Mouse (Mus musculus) stomach, embryonic 16.5 days (tissue): ENCODE measurements around the gene Rbm43. TPM values are rescaled to one million over a fixed set of nuclear protein-coding genes. Genes with fewer than 3 reads are reported as not detected.

Experiments
- ATAC-seq: fragments of 200-750 bp; cut with Nextera tagmentation; 2 replicates; pipeline ENCODE4 v1.8.0; 2017; ENCODE audit warnings: moderate number of reproducible peaks, moderate TSS enrichment; ENCODE audit not compliant: insufficient read depth, low FRiP score
- H3K27ac ChIP-seq: fragments of 300-500 bp; sonication (generic); 2 replicates; pipeline ENCODE4 v1.5.1; 2014; ENCODE audit warnings: low read length
- H3K27me3 ChIP-seq: fragments of 300-500 bp; sonication (generic); 2 replicates; pipeline ENCODE4 v1.6.1; 2014; ENCODE audit warnings: low read length, control low read depth, mixed read lengths; ENCODE audit not compliant: control insufficient read depth, insufficient read depth
- H3K36me3 ChIP-seq: fragments of 300-500 bp; sonication (generic); 2 replicates; pipeline ENCODE4 v1.6.1; 2014; ENCODE audit warnings: low read length; ENCODE audit not compliant: control insufficient read depth, insufficient read depth
- H3K4me1 ChIP-seq: fragments of 300-500 bp; sonication (generic); 2 replicates; pipeline ENCODE4 v1.6.1; 2014; ENCODE audit warnings: low read length, control low read depth, mixed read lengths; ENCODE audit not compliant: control insufficient read depth, insufficient read depth
- H3K4me2 ChIP-seq: fragments of 300-500 bp; sonication (generic); 2 replicates; pipeline ENCODE4 v1.6.1; 2014; ENCODE audit warnings: low read depth, low read length, mixed read lengths
- H3K4me3 ChIP-seq: fragments of 300-500 bp; sonication (generic); replicated peaks from 2 replicates; pipeline ENCODE4 v1.5.1; 2014; ENCODE audit warnings: mild to moderate bottlenecking, low read length
- H3K9ac ChIP-seq: fragments of 300-500 bp; sonication (generic); 2 replicates; pipeline ENCODE4 v1.6.1; 2014; ENCODE audit warnings: low read length
- H3K9me3 ChIP-seq: fragments of 300-500 bp; sonication (generic); replicated peaks from 2 replicates; pipeline ENCODE4 v1.6.1; 2016; ENCODE audit warnings: low read length, control low read depth; ENCODE audit not compliant: control insufficient read depth
- WGBS: fragments of 180-500 bp; shearing (Covaris S2); extraction: QIAGEN DNeasy Blood & Tissue Kit; methylation state at CpG from one replicate; pipeline ENCODE4 v1.1.7; 2014; 5-methylcytosine and 5-hydroxymethylcytosine counted together
- polyA plus RNA-seq: library from polyadenylated mRNA; unstranded; fragments of >200 nt; fragmentation: Nextera tagmentation; extraction: Ambion mirVana; gene quantifications from 2 replicates; pipeline ENCODE4 v1.2.1, GENCODE M21; 2015

The Rbm43 gene
- polyA plus RNA-seq: 15.1 and 16.5 TPM in 2 replicates

GRCm38 (mm10) chr2:51934574-51935334 lies at the start of gene Rbm43:
TSS of gene Rbm43 (minus strand) at chr2:51935163.
- H3K9me3 ChIP-seq: no peaks in the 10 kb centered on the region
- peak within 1 kb of the TSS; percentile 67 for H3K4me2 ChIP-seq
- no peaks in the 10 kb centered on the region for H3K27me3 ChIP-seq
- peak within 1 kb of the TSS; percentile 75 for H3K4me3 ChIP-seq
- peaks cover 10% of the 10 kb centered on the region for H3K4me1 ChIP-seq
- peak within 1 kb of the TSS; percentile 67 for H3K27ac ChIP-seq
- WGBS: under 1% methylated on average over 48 of the region's 48 CpGs
- peak within 1 kb of the TSS; percentile 76 for H3K9ac ChIP-seq
- ATAC-seq: peak; percentile 70; the same call in 1 of the 2 replicates
- H3K36me3 ChIP-seq: peaks cover 5% of the 10 kb centered on the region; the same call in 1 of the 2 replicates

GRCm38 (mm10) chr2:51982288-51982687 lies 47.3 kb upstream of the Rbm43 start:
- Histone ChIP-seq H3K9me3 (no peaks in the 10 kb centered on the region), H3K4me1 (peaks cover 8% of the 10 kb centered on the region; the same call in 1 of the 2 replicates), H3K27ac (no peak overlapping the region), H3K4me2 (0 out of 2 replicates have a peak overlapping the region, but pooled peaks have one; percentile 27), H3K27me3 (no peaks in the 10 kb centered on the region), H3K9ac (no peak overlapping the region), H3K36me3 (no peaks in the 10 kb centered on the region), H3K4me3 (no peak overlapping the region)
- no peak for ATAC-seq
- WGBS: 63% methylated on average over 13 of the region's 13 CpGs

- Histone ChIP-seq H3K4me2 (peak overlapping the region; percentile 44), H3K9ac (no peak overlapping the region), H3K4me1 (peaks cover 8% of the 10 kb centered on the region; the same call in 1 of the 2 replicates), H3K9me3 (no peaks in the 10 kb centered on the region), H3K27me3 (no peaks in the 10 kb centered on the region), H3K4me3 (no peak overlapping the region), H3K36me3 (no peaks in the 10 kb centered on the region), H3K27ac (0 out of 2 replicates have a peak overlapping the region, but pooled peaks have one; percentile 25)
- WGBS: 43% methylated on average over 11 of the region's 11 CpGs
- ATAC-seq: no peak
Measured at GRCm38 (mm10) chr2:51981630-51982029, 46.7 kb upstream of the Rbm43 start.

DNA sequence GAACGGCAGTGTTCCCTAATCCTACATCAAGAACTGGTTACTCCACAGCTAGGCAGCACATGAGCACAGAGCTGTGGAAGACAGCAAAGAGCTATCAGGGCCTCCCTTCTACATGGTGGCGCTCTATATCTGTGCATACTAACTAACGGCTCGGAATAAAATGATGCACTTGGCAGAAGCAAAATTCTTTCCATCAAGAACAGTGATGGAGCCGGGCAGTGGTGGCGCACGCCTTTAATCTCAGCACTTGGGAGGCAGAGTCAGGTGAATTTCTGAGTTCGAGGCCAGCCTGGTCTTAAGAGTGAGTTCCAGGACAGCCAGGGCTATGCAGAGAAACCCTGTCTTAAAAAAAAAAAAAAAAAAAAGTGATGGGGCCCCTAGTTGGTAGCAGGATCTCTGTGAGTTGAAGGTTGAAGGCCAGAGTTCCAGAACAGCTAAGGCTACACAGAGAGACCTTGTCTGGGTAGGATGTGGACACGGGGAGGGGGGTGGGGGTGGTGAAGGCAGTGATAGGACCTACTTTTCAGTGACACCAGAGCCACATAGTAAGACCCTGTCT lies 38.5 kb upstream of the Rbm43 start, which contains the start of gene Nmi:
Gene Nmi (minus strand): TSS at position 85 of the 559 bp plus-strand sequence.
- Histone ChIP-seq H3K4me3 (peak within 1 kb of the TSS; percentile 57), H3K9me3 (no peaks in the 10 kb centered on the region), H3K4me2 (peak within 1 kb of the TSS; percentile 53), H3K27ac (peak within 1 kb of the TSS; percentile 75), H3K36me3 (no peaks in the 10 kb centered on the region), H3K9ac (peak within 1 kb of the TSS; percentile 74), H3K27me3 (no peaks in the 10 kb centered on the region), H3K4me1 (0 out of 2 replicates have a peak, but pooled peaks cover 2% of the 10 kb centered on the region)
- 69% methylated on average over 9 of the region's 9 CpGs for WGBS
- 0 out of 2 replicates have a peak, but pooled peaks have one; percentile 49 for ATAC-seq

GRCm38 (mm10) chr2:51972641-51973409 lies 37.9 kb upstream of the Rbm43 start:
- H3K9me3 ChIP-seq: no peaks in the 10 kb centered on the region
- H3K4me1 ChIP-seq: 0 out of 2 replicates have a peak, but pooled peaks cover 2% of the 10 kb centered on the region
- peak; percentile 89 for ATAC-seq
- H3K9ac ChIP-seq: peak overlapping the region; percentile 74
- H3K4me2 ChIP-seq: peak overlapping the region; percentile 53
- peak overlapping the region; percentile 75 for H3K27ac ChIP-seq
- peak overlapping the region; percentile 57 for H3K4me3 ChIP-seq
- H3K36me3 ChIP-seq: no peaks in the 10 kb centered on the region
- no peaks in the 10 kb centered on the region for H3K27me3 ChIP-seq
- WGBS: 2% methylated on average over 40 of the region's 40 CpGs

- Histone ChIP-seq H3K4me2 (peak overlapping the region; percentile 53), H3K4me3 (peak overlapping the region; percentile 57), H3K4me1 (0 out of 2 replicates have a peak, but pooled peaks cover 2% of the 10 kb centered on the region), H3K27me3 (no peaks in the 10 kb centered on the region), H3K9me3 (no peaks in the 10 kb centered on the region), H3K9ac (no peak overlapping the region), H3K27ac (peak overlapping the region; percentile 75), H3K36me3 (no peaks in the 10 kb centered on the region)
- peak; percentile 49; the same call in 1 of the 2 replicates for ATAC-seq
- 48% methylated on average over 5 of the region's 5 CpGs for WGBS
Measured at GRCm38 (mm10) chr2:51972142-51972541, 37.2 kb upstream of the Rbm43 start.

DNA sequence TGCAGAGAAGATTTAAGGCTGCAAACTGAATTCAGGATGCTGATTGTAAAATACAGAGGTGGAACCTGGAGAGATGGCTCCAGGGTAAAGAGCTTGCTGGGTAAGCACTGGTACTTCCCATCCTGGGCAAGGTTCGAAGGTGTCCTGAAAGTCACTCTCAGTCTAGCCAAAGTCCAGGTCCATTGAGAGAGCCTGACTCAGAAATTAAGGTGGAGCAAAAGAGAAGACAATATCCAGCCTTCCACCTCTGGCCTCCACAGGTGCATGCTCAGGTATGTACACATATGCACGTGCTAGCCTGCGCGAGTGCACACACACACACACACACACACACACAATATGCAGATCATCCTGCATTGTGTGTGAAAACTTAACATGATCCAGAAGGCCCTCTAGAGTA lies 35.9 kb upstream of the Rbm43 start:
- Histone ChIP-seq H3K4me1 (0 out of 2 replicates have a peak, but pooled peaks cover 2% of the 10 kb centered on the region), H3K36me3 (no peaks in the 10 kb centered on the region), H3K27me3 (no peaks in the 10 kb centered on the region), H3K9ac (no peak overlapping the region), H3K4me3 (no peak overlapping the region), H3K9me3 (no peaks in the 10 kb centered on the region), H3K4me2 (no peak overlapping the region), H3K27ac (no peak overlapping the region)
- 96% methylated on average over 4 of the region's 4 CpGs for WGBS
- no peak for ATAC-seq

GRCm38 (mm10) chr2:51967288-51967687 lies 32.3 kb upstream of the Rbm43 start:
- no peaks in the 10 kb centered on the region for H3K27me3 ChIP-seq
- H3K4me3 ChIP-seq: no peak overlapping the region
- H3K9me3 ChIP-seq: no peaks in the 10 kb centered on the region
- no peak overlapping the region for H3K27ac ChIP-seq
- H3K4me2 ChIP-seq: no peak overlapping the region
- H3K9ac ChIP-seq: no peak overlapping the region
- WGBS: 71% methylated on average over 3 of the region's 3 CpGs
- 0 out of 2 replicates have a peak, but pooled peaks cover 2% of the 10 kb centered on the region for H3K4me1 ChIP-seq
- no peaks in the 10 kb centered on the region for H3K36me3 ChIP-seq
- ATAC-seq: no peak
